Mouse (Mus musculus) lung, postnatal 36 days (tissue): ENCODE measurements around the gene Nudt16l1.

Experiments
- DNase-seq: peaks from one replicate; pipeline ENCODE4 v3.0.0; 2022; ENCODE audit warnings: mixed read lengths

Gene Nudt16l1

DNA sequence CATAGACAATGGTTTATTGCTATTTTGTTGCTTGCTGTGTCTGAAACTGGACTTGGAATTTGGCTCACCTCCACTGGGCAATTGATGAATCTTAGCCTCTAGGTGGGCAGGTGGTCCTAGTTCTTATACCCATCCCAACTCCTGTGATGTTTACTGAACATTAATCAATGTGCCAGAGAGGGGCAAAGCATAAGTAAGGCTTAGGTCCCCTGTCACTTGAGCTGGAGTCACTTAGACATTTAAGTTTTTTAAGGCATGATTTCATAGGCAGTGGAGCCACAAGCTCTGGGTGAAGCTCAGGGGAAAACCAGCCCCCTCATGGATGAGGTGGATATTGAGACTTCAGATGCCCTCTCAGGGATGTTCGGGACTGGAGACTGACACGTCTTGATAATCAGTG, at the start of gene Nudt16l1:
Nudt16l1 (plus strand) TSS at position 301 of the 400 bp plus-strand sequence.
- no peak for DNase-seq

DNA sequence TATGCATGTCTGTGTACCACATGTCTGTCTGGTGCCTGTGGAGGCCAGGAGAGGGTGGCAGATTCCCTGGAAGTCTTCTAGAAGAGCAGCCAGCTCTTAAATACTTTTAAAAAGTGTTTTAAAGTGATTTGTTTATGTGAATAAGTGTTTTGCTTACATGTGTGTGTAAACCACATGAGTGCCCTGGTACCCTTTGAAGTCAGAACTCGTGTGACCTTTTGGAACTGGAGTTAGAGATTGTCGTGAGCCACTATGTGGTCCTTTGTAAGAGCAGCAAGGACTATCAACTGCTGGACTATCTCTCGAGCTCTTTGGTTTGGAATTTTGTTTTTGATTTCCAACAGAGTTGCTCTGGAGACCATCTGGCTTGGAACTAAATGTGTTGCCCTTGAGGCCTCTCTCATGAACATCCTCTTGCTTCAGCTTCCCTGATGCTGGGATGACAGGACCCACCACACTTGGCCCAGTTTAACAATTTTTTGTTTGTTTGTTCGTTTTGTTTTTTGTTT, 48.3 kb upstream of the Nudt16l1 start:
- DNase-seq, result peak; percentile 30

DNA sequence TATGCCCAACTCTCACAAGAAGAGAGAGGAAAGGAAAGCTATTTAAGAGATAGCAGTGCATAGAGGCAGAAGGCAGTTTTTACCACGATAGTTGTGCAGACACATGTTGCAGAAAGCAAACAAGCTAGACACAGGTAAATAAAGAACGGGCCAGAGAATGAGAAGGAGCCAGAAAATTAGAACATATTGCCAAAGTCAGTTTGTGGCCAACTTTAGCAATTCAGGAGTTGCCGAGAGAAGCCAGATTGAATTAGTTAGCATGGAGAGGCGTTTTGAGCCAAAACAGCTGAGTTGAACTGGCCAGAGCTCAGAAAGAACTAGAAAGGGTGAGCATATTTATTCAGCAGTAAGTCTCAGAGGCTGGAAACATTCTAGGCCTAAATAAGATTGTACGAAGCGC, 46.4 kb upstream of the Nudt16l1 start:
- no peak for DNase-seq

DNA sequence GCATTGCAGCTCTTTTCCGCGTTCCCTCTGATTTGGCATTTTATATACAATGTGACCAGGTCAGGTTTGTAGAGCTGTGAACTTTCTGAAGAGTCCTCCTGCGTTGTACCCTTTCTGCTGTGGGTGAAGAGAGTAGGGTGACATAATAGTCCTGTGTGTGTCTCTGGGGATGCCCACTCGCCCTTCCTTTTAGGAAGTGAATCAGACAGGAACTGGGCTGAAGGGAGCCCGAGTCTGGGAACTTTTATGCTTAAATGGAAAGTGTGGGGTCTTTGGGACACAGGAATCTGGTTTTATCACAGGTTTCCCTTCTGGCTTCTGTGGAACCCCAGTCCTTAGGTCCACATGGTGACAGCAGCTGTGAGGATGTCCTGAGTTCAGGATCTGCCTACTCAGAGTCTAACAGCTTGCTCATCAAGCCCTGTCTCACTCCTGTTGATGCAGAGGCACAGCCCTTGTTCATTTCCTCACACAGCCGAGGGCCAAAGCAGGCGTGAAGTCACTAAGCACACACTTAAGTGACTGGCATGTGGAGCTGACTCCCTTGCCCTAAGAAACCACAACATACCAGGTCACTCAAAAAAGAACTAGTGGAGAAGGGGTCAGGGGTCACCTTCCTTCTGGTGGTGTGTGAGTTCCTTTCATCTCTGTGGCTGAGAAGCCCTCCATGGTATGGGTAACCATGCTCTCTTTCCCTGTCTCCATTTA, 44.2 kb upstream of the Nudt16l1 start:
- peak; percentile 75 for DNase-seq

DNA sequence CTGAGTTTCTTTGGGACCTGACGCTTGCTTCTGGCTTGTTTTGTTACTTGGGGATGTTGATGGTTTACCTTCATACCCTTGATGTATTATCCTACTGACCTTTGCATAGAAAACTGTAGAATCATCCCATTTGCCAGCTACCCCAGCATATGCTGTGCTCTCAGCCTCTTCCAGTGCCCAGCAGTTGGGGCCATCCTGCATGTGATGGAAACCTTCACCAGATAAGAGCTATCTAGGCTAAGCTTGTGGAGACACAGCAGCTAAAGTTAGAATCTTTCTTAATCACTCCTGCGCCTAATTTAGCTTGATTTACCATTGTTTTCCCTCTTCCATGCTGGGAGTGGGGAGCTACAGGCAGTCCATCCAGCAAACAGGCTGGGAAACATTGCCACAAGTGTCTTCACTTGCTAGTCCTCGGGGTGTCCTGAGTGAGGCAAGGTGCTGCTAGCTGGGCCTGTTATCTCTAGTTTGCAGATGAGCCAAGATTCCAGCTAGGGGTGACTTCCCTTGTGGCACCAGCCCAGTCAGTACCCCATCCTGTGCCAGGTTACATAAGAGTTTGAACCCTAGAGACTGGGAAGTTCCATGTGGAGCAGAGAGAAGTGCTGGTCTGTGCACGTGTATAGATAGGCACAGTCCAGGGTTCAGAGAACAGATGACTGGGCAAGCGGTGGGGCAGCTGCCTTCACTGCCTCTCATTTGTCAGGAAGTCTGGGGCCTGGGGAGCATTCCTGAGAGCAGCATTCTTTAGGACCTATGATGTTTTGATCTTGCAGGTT, 42.1 kb upstream of the Nudt16l1 start:
- DNase-seq, result peak; percentile 58

DNA sequence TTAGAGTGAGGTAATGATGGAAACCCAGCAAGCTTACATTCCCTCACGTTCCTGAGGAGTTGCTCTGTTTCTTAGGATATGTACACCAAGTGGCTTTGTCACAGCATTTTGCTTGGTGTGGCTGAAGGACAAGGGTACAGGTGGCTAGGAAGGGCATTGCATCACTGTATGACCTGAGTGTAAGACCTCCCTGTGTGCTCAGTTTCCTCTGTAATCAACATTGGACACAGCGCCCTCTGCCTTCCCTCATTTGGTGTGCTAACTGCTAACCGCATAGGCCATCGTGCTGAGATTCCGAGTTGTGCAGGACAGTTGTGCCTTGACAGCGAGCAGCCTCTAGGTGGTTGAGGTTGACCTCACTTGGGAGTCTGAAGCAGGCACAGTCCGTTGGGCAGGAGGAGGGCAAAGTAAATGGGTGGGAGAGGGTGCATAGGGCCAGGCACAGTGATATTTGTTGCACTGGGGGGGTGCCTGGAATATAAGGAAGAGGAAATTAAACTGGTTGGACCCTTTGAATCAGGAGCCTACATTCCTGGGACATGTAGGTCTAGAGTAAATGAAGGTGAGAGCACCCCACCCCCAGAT, 41.3 kb upstream of the Nudt16l1 start:
- DNase-seq, result no peak

DNA sequence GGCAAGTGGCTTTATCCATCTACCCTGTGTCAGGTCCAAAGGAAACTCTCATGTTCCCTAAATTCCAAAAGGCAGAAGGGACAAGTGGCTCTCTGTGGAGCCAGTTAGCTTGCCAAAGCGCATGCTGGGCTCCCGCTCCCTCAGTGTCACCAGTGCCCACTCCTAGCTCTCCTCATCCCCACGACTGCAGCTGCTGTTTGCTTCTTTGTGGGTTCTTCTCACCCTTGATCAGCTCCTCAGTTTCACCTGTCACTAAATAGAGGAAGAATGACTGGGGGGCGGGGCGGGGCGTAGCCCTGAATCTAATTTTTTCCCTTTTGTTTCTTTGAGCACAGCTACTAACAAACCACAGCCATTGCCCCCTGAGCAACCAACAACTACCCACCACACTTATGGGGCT, 39.7 kb upstream of the Nudt16l1 start:
- no peak for DNase-seq

DNA sequence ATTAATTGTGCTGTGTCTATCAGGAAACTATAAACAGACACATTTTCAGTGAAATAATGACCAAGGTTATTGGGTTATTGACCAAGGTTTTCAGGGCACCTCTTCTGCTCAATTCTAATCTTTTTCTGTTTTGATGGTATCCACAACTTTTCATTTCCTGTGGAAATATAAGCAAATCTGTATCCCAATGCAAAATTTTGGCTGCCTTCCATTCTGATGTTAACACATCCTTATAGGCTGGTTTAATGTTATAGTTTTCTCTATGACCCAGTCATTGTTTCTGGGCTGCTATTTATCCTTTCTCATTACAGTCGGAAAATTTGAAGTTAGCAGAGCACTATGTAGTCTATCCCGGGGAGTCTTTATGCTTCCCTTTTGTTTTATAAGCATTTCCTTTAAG, 38.9 kb upstream of the Nudt16l1 start:
- DNase-seq, result no peak

DNA sequence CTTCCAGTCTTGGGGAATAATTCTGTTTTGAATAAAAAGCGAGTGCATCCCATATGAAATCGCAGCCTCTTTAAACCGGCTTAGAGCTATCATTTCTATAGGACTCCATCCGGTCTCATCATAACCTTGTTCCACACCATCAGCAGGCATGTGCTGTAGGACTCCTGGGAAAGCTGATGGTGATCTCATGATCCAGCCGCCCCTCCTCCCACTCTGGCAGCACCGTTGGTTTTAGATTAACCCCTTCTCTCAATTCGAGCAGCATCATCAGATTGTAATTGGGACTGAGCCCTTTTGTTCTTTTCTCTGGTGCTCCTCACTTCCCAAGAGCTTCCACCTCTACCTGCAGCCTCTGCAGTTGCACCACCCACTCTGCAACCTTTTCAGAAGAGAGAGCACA, 37.4 kb upstream of the Nudt16l1 start:
- DNase-seq, result no peak

DNA sequence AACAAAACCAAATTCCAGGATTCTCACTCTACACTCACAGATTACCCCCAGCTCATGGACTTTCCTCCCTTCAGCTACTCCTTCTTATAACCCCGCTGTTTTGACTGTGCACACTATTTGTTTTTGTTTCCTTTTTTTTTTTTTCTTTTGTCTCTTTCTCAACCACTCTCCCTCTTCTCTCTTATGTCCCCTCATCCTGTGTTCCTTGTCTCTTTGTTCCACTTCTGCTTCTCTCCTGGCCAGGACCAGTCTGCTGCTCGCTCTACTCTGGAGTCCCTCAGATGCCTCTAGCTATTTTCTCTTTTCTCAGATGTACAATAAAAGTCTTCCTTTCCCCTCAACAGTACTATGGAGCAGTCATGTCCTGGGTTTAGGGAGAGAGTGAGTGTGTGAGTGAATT, 36.2 kb upstream of the Nudt16l1 start:
- DNase-seq, result no peak

DNA sequence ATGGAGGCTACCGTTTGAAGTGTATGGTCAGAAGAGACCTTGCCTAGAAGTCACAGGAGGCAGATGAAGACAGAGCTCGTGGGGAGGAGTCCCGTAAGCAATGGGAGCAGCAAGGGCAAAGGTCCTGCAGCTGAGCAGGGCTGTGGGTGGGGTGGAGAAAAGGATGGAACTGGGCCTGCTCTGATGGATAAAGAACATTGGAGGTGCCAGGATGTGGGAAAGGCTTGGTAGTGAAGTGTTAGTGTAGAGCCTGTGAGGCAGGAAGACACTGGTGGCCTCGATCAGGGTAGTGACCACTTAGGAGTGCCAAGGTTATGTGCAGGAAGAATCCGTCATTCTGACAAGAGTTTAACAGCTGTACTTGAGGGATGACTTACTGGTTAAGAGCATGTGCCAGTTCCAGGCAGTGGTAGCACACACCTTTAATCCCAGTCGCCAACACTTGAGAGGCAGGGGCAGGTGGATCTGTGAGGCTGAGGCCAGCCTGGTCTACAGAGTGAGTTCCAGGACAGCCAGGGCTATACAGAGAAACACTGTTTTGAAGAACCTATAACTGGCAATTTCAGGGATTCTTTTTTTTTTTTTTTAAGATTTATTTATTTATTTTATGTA, 35.0 kb upstream of the Nudt16l1 start:
- no peak for DNase-seq

DNA sequence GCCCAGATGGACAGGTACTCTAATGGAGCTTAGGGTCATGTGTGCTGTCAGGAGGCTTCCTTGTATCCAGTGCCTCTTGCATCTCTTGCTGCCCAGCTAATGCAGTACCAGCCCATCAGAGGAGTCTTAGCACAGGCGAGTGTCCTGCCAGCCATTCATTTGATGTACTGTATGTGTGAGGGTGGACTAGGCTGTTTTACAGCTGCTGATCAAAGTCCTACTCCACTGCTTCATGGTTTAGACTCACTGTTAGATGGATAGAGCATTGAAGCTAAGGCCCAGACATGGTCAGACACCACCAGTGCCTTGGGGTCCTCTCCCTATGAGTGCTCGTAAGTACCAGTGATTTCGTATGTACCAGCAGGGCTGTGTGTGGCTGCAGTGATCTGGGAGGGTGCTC, 33.7 kb upstream of the Nudt16l1 start:
- no peak for DNase-seq

DNA sequence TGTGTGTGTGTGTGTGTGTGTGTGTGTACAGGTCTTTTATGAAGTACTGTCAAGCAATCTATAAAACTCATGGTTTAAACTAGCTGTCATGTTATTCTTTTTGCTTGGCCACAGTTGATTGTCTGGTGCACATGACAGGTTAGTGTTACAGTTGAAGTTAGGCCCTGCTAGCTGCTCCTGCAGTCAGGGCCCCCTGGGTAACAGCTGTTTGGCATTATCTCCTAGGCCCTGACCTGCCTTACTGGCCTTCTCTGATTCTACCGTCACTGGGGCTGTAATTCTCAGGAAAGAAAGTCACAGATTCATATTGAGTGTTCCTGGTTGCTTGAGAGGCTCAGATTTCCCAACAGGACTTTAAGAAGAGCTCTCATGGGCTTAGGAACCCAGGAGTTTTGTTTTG, 33.0 kb upstream of the Nudt16l1 start:
- peak; percentile 38 for DNase-seq

DNA sequence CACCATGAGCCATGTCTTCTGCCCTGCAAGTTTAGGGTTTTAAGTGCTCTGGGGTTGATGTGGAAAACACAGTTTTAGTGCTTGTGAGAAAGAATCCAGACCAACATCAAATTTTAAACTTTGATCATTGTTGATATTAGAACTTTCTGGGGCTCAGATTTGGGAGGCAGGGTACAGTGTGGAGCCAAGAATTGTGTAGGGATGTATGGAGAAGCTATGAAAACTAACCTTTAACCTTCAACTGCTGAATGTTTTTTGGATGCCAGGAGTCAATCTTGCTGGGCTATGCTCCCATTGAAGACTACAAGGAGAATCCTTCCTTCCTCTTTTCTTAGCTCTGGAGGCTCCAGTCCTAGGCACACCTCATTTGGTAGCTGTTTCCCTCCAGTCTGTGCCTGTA, 32.0 kb upstream of the Nudt16l1 start:
- DNase-seq, result no peak

DNA sequence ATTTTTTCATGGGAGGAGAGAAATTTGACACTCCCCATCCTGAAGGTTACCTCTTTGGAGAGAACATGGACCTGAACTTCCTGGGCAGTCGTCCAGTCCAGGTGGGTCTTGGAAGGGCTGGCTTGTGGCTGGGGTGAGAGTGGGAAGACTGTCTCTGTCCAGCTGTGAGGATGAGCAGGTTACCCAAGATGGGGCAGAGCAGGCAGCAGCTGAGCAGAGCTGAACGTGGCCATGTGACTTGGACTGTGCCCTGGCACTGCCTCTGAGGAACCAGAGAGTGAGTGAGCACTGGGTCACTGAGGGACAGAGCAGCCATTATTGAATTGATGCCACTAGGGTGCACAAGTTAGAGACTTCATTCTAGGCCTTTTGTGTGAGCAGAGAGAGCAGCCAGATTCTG, 31.2 kb upstream of the Nudt16l1 start:
- DNase-seq, result no peak

DNA sequence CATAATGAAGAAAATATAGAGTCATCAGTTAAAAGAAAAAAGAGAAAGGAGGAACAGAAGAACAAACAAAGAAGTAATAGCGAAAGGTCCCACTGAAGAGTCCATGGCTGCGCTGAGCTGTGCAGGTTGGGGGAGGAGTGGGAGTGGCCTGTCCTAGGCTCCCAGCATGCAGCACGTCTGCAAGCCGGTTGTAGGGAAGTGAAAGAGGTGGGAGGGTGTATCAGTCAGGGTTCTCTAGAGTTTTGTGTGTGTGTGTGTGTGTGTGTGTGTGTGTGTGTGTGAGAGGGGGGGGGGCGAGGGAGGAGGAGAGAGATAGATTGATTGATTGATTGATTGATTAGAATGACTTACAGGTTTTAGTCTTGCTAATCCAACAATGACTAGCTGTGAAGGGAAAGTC, 30.6 kb upstream of the Nudt16l1 start:
- DNase-seq, result peak; percentile 53

DNA sequence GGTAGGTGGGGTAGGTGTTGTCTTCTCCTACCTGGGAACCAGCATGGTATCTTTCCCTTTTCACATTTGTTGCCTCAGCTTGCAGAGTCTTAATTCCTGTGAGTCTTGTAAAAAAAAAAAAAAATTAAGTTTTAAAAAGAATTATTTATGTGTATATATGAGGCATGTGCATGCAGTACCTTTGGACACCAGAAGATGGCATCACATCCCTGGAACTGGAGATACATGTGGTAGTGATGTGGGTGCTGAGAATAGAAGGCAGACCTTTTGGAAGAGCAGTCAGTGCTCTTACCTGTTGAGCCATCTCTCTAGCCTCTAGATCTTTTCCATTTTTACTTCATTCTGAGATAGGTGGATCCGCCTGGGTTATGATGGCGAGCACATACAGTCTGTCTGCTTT, 28.8 kb upstream of the Nudt16l1 start:
- DNase-seq, result peak; percentile 49

DNA sequence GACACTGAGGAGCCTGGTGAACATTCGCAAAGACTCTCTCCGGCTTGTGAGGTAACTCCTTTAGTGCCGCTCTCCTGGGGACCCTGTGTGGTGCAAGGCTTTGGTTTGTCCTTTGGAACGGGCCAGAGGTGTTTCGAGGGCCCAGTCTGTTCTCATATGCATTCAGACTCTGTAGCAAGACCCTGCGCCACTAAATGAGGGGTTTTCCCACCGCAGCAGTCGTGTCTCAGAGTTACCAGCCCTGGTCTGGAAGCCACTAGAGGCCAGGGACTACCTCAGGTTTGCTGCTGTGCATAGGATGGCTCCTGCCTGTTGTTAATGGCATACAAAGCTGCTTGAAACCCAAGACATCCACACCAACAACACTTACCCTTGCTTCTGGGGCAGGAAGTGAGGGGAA, 27.8 kb upstream of the Nudt16l1 start:
- no peak for DNase-seq

DNA sequence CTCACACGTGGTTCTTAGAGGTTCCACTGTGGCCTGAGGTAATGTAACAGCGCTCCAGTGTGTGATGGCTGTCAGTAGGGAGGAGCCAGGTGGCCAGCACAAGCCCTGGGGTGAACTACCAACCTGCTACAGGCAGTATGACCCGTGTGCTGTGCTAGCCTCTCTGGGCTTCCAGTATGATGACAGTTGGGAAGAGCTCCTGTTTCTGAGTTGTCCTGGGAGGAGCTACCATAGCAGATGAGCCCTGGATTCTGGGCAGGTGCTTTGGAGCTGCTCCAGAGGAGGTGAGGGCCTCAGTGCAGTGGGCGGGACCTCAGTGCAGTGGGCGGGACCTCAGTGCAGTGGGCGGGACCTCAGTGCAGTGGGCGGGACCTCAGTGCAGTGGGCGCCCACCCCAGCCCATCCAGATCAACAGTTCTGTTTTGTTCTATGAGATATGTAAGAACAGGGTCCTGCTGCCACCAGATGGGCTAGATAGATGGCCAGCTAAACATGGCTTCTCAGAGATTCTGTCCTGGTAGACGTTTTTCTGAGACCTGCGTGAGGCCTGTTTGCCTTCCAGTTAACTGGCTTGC, 26.4 kb upstream of the Nudt16l1 start:
- no peak for DNase-seq

DNA sequence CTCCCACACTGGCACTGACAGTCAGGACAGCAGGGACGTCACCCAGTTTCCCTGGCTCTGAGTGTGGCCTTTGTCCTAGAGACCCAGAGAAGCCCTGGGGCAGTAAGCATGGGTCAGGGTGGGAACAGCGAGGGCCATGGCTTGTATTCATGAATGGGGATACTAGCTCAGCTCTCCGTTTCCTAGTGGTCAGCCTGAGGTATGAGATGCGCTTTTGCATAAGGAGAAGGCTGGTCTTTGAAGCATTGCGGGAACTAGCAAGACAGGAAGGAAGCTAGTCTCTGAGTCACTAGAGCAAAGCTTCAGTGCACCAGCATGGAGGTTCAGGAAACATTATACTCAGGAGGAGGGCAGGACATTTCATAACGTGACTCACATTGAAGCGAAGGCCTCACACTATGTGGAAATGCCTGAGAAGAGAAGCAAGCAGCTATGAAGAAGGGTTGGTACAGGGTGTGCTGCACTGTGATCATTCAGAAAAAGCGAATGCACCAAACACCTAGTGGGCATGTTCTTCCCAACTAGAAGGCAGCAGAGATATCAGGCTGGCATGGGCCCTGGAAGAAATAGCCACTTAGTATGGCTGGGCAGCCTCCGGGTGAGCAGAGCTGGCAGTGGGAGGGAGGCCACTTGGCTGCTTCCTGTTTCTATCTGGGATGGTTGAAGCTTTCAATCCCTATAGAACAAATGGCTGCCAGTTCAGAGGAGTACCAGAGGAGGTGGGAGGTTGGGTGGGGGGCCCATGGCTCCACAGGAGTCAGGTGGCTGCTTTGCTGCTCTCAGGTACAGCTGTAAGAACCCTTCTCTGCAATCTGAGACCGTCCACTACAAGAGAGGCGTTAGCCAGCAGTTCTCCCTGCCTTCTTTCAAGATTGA, 25.4 kb upstream of the Nudt16l1 start:
- peak; percentile 56 for DNase-seq

DNA sequence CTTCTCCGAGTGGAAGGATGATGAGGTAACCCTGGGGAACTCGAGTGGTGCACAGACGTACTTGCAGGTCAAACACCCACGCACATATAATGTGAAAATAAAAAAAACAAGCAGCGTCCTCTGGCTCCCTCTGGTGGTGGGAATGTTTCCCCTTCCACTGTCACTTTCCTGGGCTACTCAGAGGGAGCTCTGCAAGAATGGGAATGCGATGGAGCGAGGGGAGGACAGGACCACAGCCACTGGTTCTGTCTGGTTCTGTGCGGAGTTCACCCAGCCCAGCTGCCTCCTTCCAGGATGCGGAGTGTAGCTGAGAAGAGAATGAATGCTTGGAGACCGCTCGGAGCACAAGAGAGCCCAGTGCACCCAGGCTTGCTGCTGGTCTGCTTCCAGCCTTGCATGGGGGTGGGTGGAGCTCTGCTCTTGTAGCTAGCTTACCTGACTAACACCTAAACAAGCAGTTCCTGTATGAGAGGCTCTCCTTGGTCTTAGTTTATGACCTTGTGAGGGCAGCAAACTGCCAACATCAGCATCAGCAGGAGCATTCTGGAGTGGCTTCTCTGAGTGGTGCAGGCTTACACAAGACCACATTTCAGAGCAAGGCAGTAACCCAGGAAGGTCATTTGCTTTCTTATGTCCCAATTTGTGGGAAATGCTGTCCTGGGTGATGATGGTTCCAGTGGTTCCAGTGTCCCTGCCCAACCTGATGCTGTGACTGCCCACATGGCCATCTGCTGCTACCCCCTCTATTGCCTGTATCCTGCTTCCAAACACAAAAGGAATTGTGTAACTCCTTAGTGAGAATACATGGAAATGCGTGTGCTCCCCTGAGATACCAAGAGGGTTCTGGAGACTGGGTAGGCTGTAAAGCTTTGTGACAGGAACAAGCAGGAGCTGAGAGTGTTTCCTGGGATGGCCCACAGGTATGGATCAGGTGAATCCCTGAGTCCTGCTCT, 24.5 kb upstream of the Nudt16l1 start:
- peak; percentile 96 for DNase-seq
